Mouse (Mus musculus) liver, embryonic 14.5 days (tissue): Measurements from ENCODE around the gene Rps11.

Experiments used
- CTCF ChIP-seq: IDR thresholded peaks from 2 replicates; pipeline ENCODE4 v1.5.1; 2016; ENCODE audit warnings: antibody characterized with exemption, low read depth, control low read depth
- EP300 ChIP-seq: IDR thresholded peaks from 2 replicates; pipeline ENCODE4 v1.6.1; 2016; ENCODE audit warnings: antibody characterized with exemption, low read depth

DNA sequence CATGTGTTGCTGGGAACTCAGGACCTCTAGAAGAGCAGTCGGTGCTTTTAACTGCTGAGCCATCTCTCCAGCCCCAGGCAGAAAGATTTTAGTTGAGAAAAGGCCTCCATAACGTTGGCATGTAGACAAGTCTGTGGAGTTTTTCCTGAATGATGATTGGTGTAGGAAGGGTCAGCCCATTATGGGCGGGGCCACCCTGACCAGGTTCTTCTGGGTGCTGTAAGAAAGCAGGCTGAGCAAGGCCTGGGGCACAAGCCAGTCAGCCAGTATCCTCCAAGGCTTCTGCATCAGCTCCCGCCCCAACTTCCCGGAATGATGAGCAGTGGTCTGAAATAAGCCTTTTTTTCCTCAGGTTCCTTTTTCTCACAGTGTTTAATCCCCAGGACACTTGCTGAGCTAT, 43.2 kb downstream of the Rps11 start:
- TF ChIP-seq EP300 (no peak), CTCF (no peak)
